Mouse (Mus musculus): Measurements from ENCODE around the gene Dnaic1. TPM values are rescaled to one million over a fixed set of nuclear protein-coding genes. Genes with fewer than 3 reads are reported as not detected.

Dnaic1 gene
- total RNA-seq, 2 experiments from 2014 or later: 0.84 to 1.6 TPM

- intact Hi-C loops (cut with DNase I): no loop called here
- peak; percentile 53 to 57 for DNase-seq
These were observed 58.8 kb downstream of the Dnaic1 start for GRCm38 (mm10) chr4:41628202-41628927.

GRCm38 (mm10) chr4:41630196-41630595 lies 60.6 kb downstream of the Dnaic1 start:
- DNase-seq: no peak
- intact Hi-C loops (cut with DNase I): no loop called here

GRCm38 (mm10) chr4:41631390-41631789 lies 61.8 kb downstream of the Dnaic1 start:
- intact Hi-C loops (cut with DNase I): no loop called here
- peak; percentile 63 to 69 for DNase-seq

GRCm38 (mm10) chr4:41633001-41633400 lies 63.4 kb downstream of the Dnaic1 start:
- no peak for DNase-seq
- intact Hi-C loops (cut with DNase I): no loop called here

- intact Hi-C loops (cut with DNase I): no loop called here
- no peak for DNase-seq
These were observed 65.1 kb downstream of the Dnaic1 start for GRCm38 (mm10) chr4:41634631-41635030.

GRCm38 (mm10) chr4:41635224-41635623 lies 65.6 kb downstream of the Dnaic1 start:
- intact Hi-C loops (cut with DNase I): no loop called here
- no peak for DNase-seq

- no peak for DNase-seq
- intact Hi-C loops (cut with DNase I): no loop called here
These were observed 66.3 kb downstream of the Dnaic1 start for GRCm38 (mm10) chr4:41635906-41636305.

- intact Hi-C loops (cut with DNase I): no loop called here
- no peak for DNase-seq
These were observed 66.8 kb downstream of the Dnaic1 start for GRCm38 (mm10) chr4:41636366-41636765.

- DNase-seq: no peak
- intact Hi-C loops (cut with DNase I): no loop called here
These were observed 67.5 kb downstream of the Dnaic1 start for GRCm38 (mm10) chr4:41636882-41637635.

- no peak for DNase-seq
- intact Hi-C loops (cut with DNase I): no loop called here
These were observed 68.7 kb downstream of the Dnaic1 start for GRCm38 (mm10) chr4:41638186-41638731.

GRCm38 (mm10) chr4:41638828-41639213 lies 69.2 kb downstream of the Dnaic1 start:
- intact Hi-C loops (cut with DNase I): no loop called here
- no peak for DNase-seq

GRCm38 (mm10) chr4:41639214-41639841 lies 69.8 kb downstream of the Dnaic1 start:
- DNase-seq: no peak
- intact Hi-C loops (cut with DNase I): no loop called here

- intact Hi-C loops (cut with DNase I): no loop called here
- peak; percentile 96 to 97 for DNase-seq
These were observed 70.4 kb downstream of the Dnaic1 start, which contains the start of gene Enho for GRCm38 (mm10) chr4:41639913-41640507. Enho (minus strand) TSS chr4:41640324.

GRCm38 (mm10) chr4:41641199-41641822 lies 71.7 kb downstream of the Dnaic1 start:
- intact Hi-C loops (cut with DNase I): no loop called here

GRCm38 (mm10) chr4:41645488-41645887 lies 75.9 kb downstream of the Dnaic1 start:
- DNase-seq: peak; percentile 37 to 62
- intact Hi-C loops (cut with DNase I): loop anchor here (2.0 kb wide), 1 partner anchor 27 kb away; no protein-coding TSS in a partner anchor

More at GRCm38 (mm10) chr4:41641199-41641822, 71.7 kb downstream of the Dnaic1 start:
- DNase-seq: no peak

- intact Hi-C loops (cut with DNase I): no loop called here
These were observed 78.6 kb downstream of the Dnaic1 start for GRCm38 (mm10) chr4:41648157-41648556.

GRCm38 (mm10) chr4:41648627-41649026 lies 79.1 kb downstream of the Dnaic1 start:
- intact Hi-C loops (cut with DNase I): no loop called here
- no peak for DNase-seq

More at GRCm38 (mm10) chr4:41648157-41648556, 78.6 kb downstream of the Dnaic1 start:
- DNase-seq: no peak

- peak; percentile 70 to 84 for DNase-seq
- intact Hi-C loops (cut with DNase I): loop anchor here (1.0 to 10.0 kb wide), 3 partner anchors 39 to 184 kb away; no protein-coding TSS in a partner anchor
These were observed 83.7 kb downstream of the Dnaic1 start for GRCm38 (mm10) chr4:41653296-41653695.

- intact Hi-C loops (cut with DNase I): loop anchor here (1.0 to 10.0 kb wide), 3 partner anchors 39 to 185 kb away; no protein-coding TSS in a partner anchor
- DNase-seq: no peak
These were observed 84.2 kb downstream of the Dnaic1 start for GRCm38 (mm10) chr4:41653730-41654129.

- peak; percentile 65 to 80 for DNase-seq
- intact Hi-C loops (cut with DNase I): loop anchor here (10.0 kb wide), 1 partner anchor 51 kb away; no protein-coding TSS in a partner anchor
These were observed 84.6 kb downstream of the Dnaic1 start for GRCm38 (mm10) chr4:41654217-41654616.

Data from heart, postnatal 10 days (tissue).